Mouse (Mus musculus): ENCODE measurements around the gene A2ml1. TPM values are rescaled to one million over a fixed set of nuclear protein-coding genes. Genes with fewer than 3 reads are reported as not detected.
"Not testable (repeated sequence)": the region's sequence is repeated elsewhere in the genome, so short reads cannot be mapped to it uniquely, and the experiment has no call there.

Gene A2ml1
- total RNA-seq (2021): not detected

DNA sequence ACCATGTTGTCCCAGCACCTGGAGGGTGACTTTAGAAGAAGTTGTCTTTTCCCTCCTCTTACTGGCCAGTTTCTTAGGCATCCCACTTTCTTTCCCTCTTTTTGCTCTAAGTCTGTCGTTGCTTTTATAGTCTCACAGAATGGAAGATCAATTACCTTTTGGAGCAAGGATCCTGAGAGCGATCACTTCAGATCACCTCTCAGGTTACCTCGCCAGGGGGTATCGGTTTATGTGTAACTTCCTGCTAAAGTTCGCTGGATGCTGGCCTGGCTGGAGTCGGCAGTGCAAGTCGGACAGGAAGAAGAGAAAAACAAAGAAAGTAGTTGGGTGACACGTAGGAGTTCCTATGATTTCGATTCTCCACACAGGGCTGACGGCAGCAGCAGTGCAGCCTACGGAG, at the start of gene A2ml1:
TSS of gene A2ml1 (minus strand) at position 101 of the 400 bp plus-strand sequence.
- intact Hi-C loops (cut with DNase I): no loop called here
- DNase-seq (ENCODE audit: low spot score): no peak

DNA sequence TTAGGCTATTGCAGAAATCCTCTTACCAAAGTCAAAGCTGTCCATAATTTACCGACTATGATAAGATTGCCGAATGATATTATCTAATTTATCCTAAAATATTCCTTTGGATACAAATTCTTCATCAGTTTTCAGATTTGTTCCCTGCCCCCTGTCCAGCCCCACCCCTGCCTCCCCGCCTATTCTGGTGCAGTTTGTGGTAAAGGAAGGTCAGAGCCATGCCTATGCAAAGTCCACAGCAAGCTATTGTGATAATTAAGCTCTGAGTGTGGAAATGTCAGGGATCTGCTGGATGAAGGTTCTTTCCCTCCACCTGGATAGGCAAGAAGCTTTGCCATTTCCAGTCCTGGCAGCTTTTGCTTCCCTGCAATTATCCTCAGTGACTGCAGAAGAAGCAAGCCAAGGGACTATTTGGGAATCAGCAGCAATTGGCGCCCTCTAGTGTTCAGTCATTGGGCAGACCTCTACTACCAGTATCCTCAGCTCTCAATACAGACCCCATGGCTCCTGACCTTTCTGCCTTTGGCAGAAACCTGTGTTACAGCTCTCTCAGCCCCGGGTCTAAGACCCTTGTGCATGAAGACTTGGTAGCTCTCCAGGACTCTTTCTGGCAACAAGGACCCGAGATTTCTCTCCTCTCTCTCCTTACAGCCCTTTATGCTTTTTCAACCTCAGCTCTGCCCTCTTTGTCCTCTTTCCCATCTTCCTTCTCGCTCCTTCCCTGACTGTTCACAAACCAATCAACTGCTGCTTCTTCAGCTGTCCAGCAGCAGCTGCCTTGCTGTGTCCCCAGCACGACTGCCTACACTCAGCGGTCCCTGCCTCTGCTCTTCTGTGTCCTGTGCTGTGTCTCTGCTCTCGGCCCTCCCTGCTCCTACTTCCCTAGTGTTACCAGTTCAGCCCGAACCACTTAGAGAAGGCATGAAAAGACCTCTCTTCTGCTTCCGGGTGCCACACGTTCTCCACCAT, 48.6 kb upstream of the A2ml1 start:
- not testable (repeated sequence) for DNase-seq (ENCODE audit: low spot score)
- intact Hi-C loops (cut with DNase I): loop anchor here (2.0 kb wide), 1 partner anchor 25 kb away; no protein-coding TSS in a partner anchor

DNA sequence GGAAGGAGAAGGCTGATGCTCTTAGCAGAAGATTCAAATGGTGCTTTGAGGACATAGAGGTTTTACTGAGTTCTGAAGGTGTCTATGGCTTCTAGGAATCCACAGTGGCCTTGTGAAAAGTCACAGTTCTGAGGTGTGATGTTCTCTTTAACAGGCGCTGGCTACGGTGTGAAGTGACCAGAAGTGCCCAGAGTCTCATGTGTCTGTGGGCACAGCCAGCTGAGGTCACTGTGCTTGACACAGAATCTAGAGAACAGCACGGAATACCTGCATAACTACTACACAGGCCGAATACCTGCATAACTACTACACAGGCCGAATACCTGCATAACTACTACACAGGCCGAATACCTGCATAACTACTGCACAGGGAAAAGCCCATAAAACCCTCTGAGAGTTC, 43.8 kb upstream of the A2ml1 start:
- DNase-seq (ENCODE audit: low spot score): not testable (repeated sequence)
- intact Hi-C loops (cut with DNase I): loop anchor here (2.0 kb wide), 1 partner anchor 166 kb away; no protein-coding TSS in a partner anchor

DNA sequence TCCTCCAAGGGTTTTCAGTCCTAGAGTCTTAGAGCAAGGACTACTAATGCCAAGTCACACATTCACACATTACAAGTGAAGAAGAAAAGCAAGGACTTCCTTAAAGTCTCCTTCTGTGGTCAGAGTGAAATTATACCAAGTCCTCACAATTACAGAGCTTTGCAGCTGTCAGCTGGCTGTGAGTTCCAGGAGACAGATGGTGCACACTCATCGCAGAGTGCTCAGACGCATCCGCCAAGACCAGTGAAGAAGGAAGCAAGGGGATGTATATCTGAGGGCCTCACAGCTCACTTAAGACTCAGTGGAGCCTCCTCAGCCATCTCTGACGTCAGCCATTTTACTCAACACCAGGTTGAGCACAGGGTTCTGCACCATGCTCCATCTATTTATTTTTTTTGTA, 43.0 kb upstream of the A2ml1 start:
- intact Hi-C loops (cut with DNase I): loop anchor here (2.0 kb wide), 1 partner anchor 166 kb away; no protein-coding TSS in a partner anchor
- DNase-seq (ENCODE audit: low spot score): no peak

DNA sequence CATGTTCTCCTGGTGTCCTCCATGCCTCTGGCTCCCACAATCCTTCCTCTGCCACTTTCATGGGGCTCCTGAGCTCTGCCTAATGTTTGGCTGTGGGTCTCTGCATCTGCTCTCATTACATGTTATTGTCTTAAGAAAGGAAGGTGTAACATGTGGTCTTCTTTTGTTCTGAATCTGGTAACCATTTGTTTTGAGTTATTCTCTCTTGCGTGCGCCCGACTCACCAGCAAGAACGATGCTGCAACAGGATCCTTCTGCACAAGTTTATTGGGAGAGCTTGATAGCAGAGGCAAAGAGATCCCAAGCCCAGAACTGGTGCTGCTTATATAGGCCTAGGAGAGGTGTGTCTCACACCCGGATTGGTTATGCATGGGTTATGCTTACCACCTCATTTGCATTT, 42.0 kb upstream of the A2ml1 start, which contains the start of gene Klrb1a:
TSS of gene Klrb1a (minus strand) at position 101 of the 400 bp plus-strand sequence.
- DNase-seq (ENCODE audit: low spot score); intact Hi-C loops (cut with DNase I): not testable (repeated sequence)

DNA sequence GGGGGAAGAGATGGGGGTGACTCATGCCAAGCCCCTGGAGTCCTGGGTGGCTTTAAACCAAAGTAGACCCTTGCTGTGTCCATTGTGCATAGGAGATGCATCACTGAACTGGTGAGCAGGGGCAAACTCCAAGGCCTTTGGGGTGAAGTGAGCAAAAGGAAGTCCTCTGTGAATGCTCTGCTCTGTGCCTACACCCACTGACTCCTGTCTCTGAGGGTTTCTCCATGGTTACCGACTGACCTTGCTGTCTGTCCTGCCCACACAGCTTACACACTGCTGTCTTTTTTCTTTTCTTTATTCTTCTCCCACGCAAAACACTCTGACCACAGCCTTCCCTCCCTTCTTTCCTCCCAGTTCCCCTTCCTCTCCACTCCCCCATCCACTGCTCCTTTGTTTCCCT, 41.3 kb upstream of the A2ml1 start:
- intact Hi-C loops (cut with DNase I): no loop called here
- DNase-seq (ENCODE audit: low spot score): no peak

DNA sequence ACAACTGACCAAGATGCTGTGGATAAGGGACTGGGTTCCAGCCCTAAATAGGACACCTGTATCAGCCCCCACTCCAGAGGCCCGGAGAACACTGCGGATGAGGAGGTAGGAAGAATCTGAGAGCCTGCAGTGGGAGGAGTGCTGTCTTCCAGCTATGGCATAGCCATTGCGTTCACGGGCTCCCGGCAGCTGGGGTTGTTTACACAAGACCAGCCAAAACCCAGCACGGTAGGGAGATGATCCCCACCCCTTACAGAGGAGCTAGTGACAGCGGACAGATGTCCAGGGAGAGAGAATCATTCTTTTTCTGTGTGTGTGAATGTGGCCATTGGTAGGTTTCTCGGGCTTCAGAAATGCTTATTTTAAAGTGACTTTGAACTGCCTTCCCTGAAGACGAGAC, 24.9 kb upstream of the A2ml1 start:
- intact Hi-C loops (cut with DNase I): no loop called here
- no peak for DNase-seq (ENCODE audit: low spot score)

DNA sequence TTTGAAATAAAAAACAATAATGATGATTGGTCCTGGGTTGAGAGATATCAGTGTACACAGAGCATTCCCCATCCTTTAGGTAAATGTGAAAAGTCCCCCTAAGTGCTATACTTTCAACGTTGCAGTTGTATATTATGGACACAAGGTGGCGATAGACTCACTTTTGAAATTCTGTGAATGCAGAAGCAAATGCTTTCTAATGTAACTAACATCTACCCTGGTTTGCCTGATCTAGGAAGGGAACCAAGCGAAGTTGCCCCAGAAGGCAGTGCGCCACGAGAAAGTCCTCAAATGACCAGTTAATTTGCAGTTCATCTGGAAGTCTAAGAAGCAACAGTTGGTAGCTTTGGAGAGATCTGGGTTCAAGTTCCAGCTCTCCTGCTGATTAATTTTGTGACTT, 23.1 kb upstream of the A2ml1 start:
- intact Hi-C loops (cut with DNase I): loop anchor here (2.0 to 5.0 kb wide), 2 partner anchors 26 to 148 kb away; no protein-coding TSS in a partner anchor
- no peak for DNase-seq (ENCODE audit: low spot score)

DNA sequence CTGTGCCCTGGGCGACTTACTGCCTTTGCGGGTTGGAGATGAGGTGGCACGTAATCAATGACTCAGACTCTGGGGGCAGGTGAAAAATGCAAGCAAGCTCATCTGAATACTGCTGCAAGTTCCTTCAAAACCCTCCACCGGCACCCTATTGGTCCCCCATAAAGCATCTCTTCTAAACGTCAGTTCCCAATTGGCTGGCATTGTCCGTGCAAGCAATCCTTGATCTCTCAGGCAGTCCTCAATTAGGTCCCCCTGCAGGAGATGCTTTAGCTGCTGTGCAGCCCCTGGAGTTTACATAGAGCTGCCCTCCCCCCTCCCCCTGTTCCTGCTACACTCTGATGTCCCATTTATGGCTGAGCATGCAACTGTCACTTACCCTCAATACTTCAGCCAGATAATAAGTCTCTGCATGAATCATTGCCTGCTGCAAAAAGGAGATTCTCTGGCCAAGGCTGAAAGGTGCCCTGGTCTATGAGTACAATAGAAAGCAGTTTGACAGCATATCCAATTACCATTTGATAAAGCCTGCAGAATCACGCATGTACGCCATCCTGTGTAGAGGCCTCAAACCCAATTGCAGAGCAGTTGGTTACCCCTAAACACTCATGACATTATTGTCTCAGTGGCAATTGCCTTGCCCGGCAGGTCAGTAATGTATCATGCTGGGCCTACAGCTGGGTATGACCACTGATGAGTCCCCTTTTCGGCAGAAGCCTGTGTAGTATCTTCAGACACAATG, 21.2 kb upstream of the A2ml1 start:
- no peak for DNase-seq (ENCODE audit: low spot score)
- intact Hi-C loops (cut with DNase I): loop anchor here (5.0 kb wide), 1 partner anchor 150 kb away; no protein-coding TSS in a partner anchor

DNA sequence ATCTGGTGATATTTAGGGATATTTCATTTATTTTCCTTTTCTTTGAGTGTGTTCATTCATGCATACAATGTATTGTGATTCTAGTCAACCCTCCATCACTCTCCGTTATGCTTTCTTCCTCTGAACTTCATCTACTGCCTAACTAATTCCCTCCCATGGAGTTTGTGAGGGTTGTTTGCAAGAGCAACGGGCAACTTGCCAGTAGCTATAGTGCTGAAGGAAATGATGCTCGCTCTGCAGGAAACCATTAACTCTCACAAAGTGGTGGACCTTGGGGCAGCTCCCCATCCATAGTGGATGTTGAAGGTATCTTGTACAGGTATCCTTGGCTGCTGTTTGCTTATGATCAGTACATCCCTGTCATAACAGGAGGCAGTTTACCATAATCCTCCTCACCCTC, 20.6 kb upstream of the A2ml1 start:
- no peak for DNase-seq (ENCODE audit: low spot score)
- intact Hi-C loops (cut with DNase I): loop anchor here (5.0 kb wide), 1 partner anchor 150 kb away; no protein-coding TSS in a partner anchor

DNA sequence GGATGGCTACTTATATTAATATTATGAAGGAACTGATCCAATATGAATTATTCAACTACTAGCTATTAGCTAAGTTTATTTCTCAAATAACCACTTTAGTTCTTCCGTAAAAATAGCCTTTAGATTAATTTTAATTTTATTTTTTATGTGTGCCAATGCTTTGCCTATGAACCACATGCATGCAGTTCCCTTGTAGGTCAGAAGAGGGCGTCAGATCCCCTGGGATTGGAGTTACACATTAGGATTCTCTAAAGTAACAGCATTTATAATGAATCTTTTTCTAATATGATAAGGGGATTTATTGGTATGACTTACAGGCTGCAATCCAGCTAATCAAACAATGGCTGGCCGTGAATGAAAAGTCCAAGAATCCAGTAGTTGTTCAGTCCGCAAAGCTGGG, 18.1 kb upstream of the A2ml1 start:
- intact Hi-C loops (cut with DNase I): no loop called here
- DNase-seq (ENCODE audit: low spot score): no peak

DNA sequence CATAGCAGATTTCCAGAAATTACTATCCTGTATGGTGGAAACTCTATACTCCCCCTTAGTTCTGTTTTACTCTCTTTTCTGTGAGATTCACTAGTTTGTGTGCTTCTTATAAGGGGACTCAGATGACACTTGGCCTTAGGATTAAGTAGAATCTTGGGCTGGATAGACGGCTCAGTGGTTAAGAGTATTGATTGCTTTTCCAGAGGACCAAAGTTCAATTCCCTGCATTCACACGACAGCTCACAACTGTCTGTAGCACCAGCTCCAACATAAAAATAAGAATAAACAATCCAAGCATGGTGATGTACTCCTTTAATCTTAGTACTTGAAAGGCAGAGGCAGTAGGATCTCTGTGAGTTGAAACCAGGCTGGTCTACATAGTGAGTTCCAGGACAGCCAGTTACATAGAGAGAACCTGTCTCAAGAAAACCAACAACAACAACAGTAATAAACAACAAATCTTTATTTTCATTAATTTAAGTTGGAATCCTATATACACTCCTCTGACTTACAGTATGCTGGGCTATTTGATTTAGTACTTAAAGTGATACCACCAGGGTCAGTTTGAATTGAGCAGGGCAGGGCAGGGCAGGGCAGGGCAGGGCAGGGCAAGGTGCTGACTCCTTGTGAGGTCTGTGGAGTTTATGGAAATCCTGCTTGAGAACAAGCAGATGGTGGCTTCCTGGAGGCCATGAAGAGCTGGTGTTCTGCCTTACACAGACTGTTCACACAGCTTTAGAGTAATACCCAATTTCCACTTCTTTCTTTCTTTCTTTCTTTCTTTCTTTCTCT, 17.0 kb upstream of the A2ml1 start:
- intact Hi-C loops (cut with DNase I): no loop called here
- no peak for DNase-seq (ENCODE audit: low spot score)

DNA sequence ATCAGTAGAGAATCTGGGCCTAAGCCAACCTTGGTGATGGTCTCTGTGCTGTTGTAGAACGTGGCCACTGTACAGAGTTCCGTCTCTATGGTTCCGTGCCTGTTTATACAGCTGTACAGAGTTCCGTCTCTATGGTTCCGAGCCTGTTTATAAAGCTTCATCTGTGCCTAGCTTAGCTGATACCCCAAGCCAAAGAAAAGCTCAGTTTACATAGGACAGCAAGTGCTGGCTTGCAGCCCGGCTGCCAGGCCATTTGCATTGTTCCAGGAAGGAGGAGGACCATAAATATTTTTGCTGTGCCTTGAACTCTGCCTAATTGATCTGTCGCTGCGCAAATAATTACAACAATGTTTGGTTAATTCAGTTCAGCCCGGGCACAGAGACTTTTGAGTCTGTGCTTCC, 15.7 kb upstream of the A2ml1 start:
- DNase-seq (ENCODE audit: low spot score): no peak
- intact Hi-C loops (cut with DNase I): no loop called here

DNA sequence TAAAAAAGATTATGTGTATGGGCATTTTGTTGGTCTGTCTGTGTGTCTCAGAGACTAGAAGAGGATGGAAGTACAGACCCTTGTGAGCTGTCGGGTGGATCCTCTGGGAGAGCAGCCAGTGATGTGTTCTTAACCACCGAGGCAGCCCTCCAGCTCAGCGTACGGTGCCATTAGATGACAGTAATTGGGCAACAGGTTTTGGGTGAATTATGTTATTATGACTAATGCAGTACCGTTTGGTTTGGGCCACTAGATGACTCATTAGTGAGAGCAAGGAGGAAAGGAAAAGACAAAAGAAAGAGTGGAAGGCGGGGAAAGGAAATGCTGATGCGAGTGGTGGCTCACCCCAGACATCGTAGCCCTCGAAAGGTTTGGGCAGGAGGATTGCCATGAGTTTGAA, 13.2 kb upstream of the A2ml1 start:
- intact Hi-C loops (cut with DNase I): no loop called here
- DNase-seq (ENCODE audit: low spot score): no peak

DNA sequence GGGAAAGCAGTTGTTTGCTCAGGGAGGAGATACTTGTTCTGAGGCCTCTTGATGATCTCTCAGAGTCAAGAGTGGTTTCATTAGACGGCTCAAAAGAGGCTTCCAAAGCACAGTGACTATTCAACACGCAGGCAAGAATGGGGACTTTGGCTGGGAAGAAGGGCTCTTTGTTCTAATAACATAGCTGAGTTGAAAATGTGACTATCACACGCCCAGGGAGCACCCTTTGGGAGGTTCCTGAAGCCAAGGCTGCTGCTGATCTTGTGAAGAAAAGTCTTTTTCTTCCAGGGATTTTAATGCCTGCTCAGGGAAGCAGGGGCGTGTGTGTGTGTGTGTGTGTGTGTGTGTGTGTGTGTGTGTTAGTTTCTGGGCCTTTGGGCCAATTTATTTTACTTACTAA, 8.0 kb upstream of the A2ml1 start:
- intact Hi-C loops (cut with DNase I): no loop called here
- DNase-seq (ENCODE audit: low spot score): no peak

DNA sequence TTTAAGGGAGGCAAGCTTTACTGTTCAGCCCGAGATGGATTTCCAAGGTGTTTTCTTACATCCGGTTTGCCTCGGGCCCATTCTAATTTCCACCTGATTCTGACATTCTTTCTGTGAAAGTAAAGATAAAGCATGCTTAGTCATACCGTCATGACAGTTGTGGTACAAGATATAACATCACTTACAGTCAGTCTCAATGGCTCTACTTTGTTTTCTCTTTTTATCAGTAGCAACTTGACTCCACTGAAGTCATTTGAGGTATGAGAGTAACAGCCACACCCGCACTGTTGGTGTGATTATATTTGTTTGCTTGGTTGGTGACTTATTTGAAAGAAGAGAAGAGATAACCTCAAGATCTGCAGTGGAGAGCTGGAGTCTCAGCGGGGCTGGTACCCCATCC, 6.2 kb upstream of the A2ml1 start:
- intact Hi-C loops (cut with DNase I): no loop called here
- no peak for DNase-seq (ENCODE audit: low spot score)

DNA sequence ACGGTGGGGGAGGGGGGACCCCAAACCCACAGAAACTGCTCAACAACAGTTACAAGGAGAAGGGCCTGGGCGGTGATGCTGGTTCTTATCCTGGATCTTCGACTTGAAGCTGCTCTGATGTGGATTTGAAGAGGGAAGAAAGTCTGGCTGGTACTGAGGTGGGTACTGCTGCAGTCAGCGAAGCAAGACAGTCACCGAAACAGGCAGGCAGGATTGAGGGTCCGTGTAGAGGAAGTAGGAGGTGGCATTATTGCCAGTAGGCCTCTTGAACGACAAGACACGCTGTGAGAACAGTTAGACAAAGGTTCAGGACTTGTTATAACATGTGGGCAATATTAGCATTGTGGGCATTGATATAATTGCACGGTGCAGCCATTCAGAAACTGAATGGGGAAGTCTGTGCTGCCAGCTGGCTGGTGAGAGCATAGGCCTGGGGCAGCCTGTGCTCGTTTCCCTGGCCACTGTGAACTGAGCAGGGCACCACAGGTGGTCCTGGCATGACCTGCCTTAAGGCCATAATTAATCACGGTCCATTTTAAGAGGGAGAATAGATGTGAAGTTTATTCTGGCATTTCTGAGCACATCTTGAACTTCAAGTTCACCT, 4.3 kb upstream of the A2ml1 start:
- intact Hi-C loops (cut with DNase I): no loop called here
- no peak for DNase-seq (ENCODE audit: low spot score)

DNA sequence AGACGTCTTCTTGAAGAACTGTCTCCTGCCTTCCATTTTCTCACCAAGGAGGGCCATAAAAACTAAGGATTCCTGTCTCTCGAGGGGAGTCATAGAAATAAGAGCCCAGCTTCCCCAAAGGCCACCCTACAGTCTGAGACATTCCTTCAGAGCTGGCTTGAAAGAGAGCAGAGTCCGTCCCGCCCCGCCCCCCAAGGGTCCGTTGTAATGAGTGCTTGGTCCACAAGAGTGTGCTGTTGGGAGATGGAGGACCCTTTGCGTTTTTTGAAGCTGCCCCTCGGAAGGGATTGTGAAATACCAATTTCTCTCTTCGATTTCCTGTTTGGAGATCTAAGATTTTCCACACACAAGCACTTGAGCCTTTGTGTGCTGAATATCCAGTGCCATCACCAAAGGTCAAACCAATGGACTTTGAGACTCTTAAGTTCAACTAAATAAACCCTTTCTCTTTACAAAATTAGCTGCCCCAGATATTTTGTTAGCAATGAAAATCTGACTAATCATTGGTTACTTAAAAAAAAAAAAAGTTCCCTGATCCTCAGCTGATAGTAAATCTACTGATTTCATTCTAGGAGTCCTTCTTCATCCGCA, 2.8 kb upstream of the A2ml1 start:
- no peak for DNase-seq (ENCODE audit: low spot score)
- intact Hi-C loops (cut with DNase I): no loop called here

DNA sequence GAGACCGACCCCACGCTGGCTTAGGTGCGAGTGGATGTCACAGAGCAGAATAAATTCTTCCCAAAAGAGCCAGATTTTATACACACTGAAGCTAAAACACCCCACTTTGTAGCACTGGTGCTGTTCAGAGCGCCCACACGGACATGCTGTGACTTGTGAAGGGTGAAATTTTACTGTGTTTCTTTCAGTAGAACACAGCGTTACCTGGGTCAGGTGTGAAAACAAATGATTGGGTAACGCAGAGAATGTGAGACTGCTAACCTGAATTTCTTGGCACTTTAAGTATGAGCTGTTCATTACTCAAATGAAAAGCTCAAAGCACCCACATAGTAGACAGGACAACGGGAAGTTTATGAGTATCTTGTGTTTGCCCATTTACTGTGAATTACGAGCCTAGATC, 4.1 kb downstream of the A2ml1 start:
- intact Hi-C loops (cut with DNase I): no loop called here
- no peak for DNase-seq (ENCODE audit: low spot score)

All from heart, postnatal 25 days (tissue).